Mouse (Mus musculus) forebrain, embryonic 12.5 days (tissue): ENCODE measurements around the gene Gm10570. TPM values are rescaled to one million over a fixed set of nuclear protein-coding genes. Genes with fewer than 3 reads are reported as not detected.
A peak's percentile ranks its signal among the peaks of the same experiment; 100 is the strongest.

Experiments used
- ATAC-seq: fragments of 200-750 bp; cut with Nextera tagmentation; 2 replicates; pipeline ENCODE4 v1.8.0; 2017; ENCODE audit warnings: moderate TSS enrichment; ENCODE audit not compliant: low FRiP score
- H3K27ac ChIP-seq: fragments of 300-500 bp; sonication (generic); 2 replicates; pipeline ENCODE4 v1.5.1; 2016; ENCODE audit warnings: mild to moderate bottlenecking
- H3K27me3 ChIP-seq: fragments of 300-500 bp; sonication (generic); 2 replicates; pipeline ENCODE4 v1.6.1; 2016; ENCODE audit warnings: mild to moderate bottlenecking
- H3K36me3 ChIP-seq: fragments of 300-500 bp; sonication (generic); replicated peaks from 2 replicates; pipeline ENCODE4 v1.6.1; 2016; ENCODE audit warnings: mild to moderate bottlenecking
- H3K4me1 ChIP-seq: fragments of 300-500 bp; sonication (generic); 2 replicates; pipeline ENCODE4 v1.6.1; 2016
- H3K4me2 ChIP-seq: fragments of 300-500 bp; sonication (generic); 2 replicates; pipeline ENCODE4 v1.6.1; 2016; ENCODE audit warnings: mild to moderate bottlenecking, moderate library complexity
- H3K4me3 ChIP-seq: fragments of 300-500 bp; sonication (generic); replicated peaks from 2 replicates; pipeline ENCODE4 v1.5.1; 2016; ENCODE audit warnings: mild to moderate bottlenecking
- H3K9ac ChIP-seq: fragments of 300-500 bp; sonication (generic); 2 replicates; pipeline ENCODE4 v1.6.1; 2016; ENCODE audit warnings: mild to moderate bottlenecking
- H3K9me3 ChIP-seq: fragments of 300-500 bp; sonication (generic); 2 replicates; pipeline ENCODE4 v1.6.1; 2016
- WGBS: fragments of 180-500 bp; shearing (Covaris S2); methylation state at CpG from one replicate; pipeline ENCODE4 v1.1.7; 2016; 5-methylcytosine and 5-hydroxymethylcytosine counted together
- polyA plus RNA-seq: library from polyadenylated mRNA; unstranded; fragments of >200 nt; fragmentation: Nextera tagmentation; extraction: Ambion mirVana; gene quantifications from 2 replicates; pipeline ENCODE4 v1.2.1, GENCODE M21; 2016

Gm10570 gene
- polyA plus RNA-seq, 1 experiment from 2014 or later = not detected

DNA sequence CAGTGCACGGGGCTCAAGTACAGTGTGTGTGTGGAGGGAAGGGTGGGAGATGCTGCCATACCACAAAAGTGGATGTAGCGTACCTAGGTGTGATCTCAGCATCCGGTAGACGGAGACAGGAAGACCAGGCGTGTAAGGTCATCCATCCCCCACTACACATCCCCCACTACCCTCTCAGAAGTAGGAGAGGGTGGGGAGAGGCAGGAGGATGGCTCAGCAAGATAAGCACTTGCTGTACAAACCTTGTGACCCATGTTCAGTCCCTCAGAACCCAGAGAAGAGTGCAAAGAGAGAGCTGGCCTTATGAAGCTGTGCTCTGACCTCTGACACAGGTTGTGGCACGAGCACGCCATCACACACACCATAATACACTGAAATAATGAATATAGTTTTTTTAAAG lies 13.2 kb upstream of the Gm10570 start:
- Histone ChIP-seq H3K4me1 (no peaks in the 10 kb centered on the region), H3K9ac (no peak overlapping the region), H3K27ac (no peak overlapping the region), H3K27me3 (no peaks in the 10 kb centered on the region), H3K36me3 (peaks cover 70% of the 10 kb centered on the region), H3K9me3 (no peaks in the 10 kb centered on the region), H3K4me2 (no peak overlapping the region), H3K4me3 (no peak overlapping the region)
- 96% methylated on average over 7 of the region's 7 CpGs for WGBS
- ATAC-seq = no peak

DNA sequence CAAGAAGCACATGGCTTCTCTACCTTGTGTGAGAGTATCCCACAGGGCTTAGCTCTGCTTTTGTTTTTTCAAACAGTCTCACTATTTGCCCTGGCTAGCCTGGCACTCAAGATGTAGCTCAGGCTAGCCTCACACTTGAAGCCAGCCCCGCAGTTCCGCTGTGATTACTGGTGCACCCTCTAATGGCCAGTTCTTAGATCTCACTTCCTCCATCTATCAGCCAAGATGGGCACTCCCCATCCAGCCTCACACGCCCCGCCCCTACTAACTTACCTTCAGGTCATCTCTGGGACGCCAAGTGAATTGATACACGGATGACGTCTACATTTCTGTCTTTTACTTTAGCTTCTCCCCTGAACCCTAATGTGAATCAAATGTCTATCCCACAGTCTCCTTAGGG lies 11.1 kb upstream of the Gm10570 start:
- no peaks in the 10 kb centered on the region for H3K27me3 ChIP-seq
- H3K9ac ChIP-seq = no peak overlapping the region
- H3K4me3 ChIP-seq = no peak overlapping the region
- no peak overlapping the region for H3K27ac ChIP-seq
- peaks cover 69% of the 10 kb centered on the region for H3K36me3 ChIP-seq
- no peaks in the 10 kb centered on the region for H3K4me1 ChIP-seq
- no peak for ATAC-seq
- no peaks in the 10 kb centered on the region for H3K9me3 ChIP-seq
- no peak overlapping the region for H3K4me2 ChIP-seq
- WGBS = 84% methylated on average over 7 of the region's 7 CpGs

DNA sequence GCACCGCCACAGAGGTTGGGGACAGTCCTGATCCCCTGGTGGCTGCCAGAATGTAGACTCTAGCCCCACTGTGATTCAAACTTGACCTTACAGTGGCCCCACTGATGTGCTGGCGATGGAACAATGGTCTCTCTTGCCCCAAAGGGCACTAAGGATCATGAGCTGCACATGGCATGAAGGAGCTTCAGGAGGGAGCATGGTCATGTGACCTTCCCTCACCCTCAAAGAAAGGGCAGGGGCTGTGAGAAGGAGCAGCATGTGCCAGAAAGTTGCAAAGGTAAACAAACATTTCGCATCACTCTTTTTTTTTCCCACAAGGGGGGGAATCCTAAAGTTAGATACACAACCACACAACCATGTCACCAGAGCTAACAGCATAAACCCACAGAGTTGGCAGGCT lies 9.6 kb upstream of the Gm10570 start:
- Histone ChIP-seq H3K4me2 (no peak overlapping the region), H3K27me3 (no peaks in the 10 kb centered on the region), H3K4me1 (no peaks in the 10 kb centered on the region), H3K4me3 (no peak overlapping the region), H3K27ac (no peak overlapping the region), H3K9me3 (no peaks in the 10 kb centered on the region), H3K36me3 (peaks cover 68% of the 10 kb centered on the region), H3K9ac (no peak overlapping the region)
- WGBS = 71% methylated on average over 3 of the region's 3 CpGs
- no peak for ATAC-seq

DNA sequence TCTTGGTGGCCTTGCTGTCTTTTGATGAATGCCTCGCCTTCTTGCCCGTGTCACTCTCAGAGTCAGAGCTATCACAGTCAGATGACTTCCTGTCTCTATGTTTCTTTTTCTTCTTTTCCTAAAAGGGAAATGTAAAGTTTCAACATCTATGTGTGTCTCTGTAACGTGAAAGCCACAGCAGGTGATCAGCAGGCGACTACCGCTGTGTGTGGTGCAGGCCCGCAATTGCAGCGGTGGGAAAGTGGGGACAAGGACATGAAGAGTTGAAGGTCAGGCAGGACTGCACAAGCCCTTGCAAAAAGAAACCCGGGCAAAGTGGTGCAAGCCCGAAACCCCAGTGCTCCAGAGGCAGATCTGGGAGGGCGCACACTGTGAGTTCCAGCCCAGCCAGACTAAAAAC lies 8.2 kb upstream of the Gm10570 start:
- H3K4me1 ChIP-seq = no peaks in the 10 kb centered on the region
- 83% methylated on average over 10 of the region's 10 CpGs for WGBS
- H3K36me3 ChIP-seq = peaks cover 59% of the 10 kb centered on the region
- H3K9ac ChIP-seq = no peak overlapping the region
- no peaks in the 10 kb centered on the region for H3K27me3 ChIP-seq
- H3K4me2 ChIP-seq = no peak overlapping the region
- H3K27ac ChIP-seq = no peak overlapping the region
- no peak overlapping the region for H3K4me3 ChIP-seq
- H3K9me3 ChIP-seq = no peaks in the 10 kb centered on the region
- no peak for ATAC-seq

DNA sequence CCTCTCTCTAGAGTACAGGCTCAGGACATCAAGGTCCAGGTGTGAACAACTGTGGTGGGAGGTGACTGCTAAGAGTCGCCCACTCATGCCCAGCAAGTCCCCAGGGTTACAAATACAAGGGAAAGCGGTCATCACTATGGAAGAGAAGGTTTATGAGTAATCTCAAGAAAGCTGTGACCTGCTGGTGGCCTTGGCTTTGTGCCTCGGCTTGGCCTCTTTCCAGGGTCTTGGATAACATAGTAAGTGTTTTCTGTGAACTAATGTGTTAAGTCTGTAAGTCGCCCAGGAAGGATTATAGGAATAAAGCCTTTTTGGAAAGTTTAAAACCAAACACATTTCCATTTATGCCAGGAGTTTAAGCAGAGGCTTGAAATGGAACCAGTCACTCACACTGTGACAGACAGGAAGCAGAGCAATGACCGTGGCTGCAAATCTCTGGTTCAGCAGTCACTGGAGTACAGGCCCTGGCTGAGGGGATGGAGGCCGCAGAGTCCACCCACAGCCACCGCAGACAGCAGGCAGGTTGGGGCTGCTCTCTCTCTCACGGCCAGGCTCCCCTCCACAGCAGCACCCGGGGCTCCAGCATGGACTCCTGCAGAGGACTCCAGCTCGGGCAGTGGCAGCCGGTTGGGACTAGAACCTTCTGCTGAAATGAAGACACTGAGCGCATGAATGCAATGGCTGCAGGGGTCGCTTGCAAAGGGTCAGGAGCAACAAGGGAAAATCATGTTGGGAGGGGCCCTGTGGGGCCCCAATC lies 7.5 kb upstream of the Gm10570 start:
- no peaks in the 10 kb centered on the region for H3K4me1 ChIP-seq
- 79% methylated on average over 13 of the region's 13 CpGs for WGBS
- H3K36me3 ChIP-seq = peaks cover 54% of the 10 kb centered on the region
- no peak overlapping the region for H3K4me2 ChIP-seq
- H3K27me3 ChIP-seq = no peaks in the 10 kb centered on the region
- no peak overlapping the region for H3K27ac ChIP-seq
- no peak overlapping the region for H3K4me3 ChIP-seq
- no peak overlapping the region for H3K9ac ChIP-seq
- H3K9me3 ChIP-seq = no peaks in the 10 kb centered on the region
- ATAC-seq = no peak

DNA sequence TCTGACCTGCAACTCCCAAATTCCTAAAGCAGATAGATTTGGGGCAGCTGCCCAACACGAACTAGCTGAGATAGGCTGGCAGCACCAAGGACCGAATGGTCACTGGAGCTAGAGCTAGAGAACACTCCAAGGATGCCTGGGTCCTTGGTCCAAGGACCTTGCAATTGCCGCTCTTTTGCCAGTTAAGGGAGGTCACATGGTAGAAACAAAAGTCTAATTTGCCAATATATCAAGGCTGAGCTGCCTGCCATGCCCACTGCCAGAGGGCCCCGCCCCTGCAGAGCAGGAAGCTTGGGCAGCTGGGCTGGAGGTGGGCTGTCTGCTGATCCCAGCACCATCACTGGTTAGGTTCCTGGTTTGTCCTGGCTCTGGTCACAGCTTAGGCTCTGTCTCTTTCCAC lies 5.1 kb upstream of the Gm10570 start:
- H3K4me1 ChIP-seq = peaks cover 8% of the 10 kb centered on the region
- H3K36me3 ChIP-seq = peaks cover 40% of the 10 kb centered on the region
- no peak for ATAC-seq
- no peak overlapping the region for H3K4me3 ChIP-seq
- H3K27me3 ChIP-seq = peaks cover 22% of the 10 kb centered on the region
- H3K9ac ChIP-seq = no peak overlapping the region
- no peak overlapping the region for H3K4me2 ChIP-seq
- H3K27ac ChIP-seq = no peak overlapping the region
- H3K9me3 ChIP-seq = no peaks in the 10 kb centered on the region
- 96% methylated on average over 4 of the region's 4 CpGs for WGBS

DNA sequence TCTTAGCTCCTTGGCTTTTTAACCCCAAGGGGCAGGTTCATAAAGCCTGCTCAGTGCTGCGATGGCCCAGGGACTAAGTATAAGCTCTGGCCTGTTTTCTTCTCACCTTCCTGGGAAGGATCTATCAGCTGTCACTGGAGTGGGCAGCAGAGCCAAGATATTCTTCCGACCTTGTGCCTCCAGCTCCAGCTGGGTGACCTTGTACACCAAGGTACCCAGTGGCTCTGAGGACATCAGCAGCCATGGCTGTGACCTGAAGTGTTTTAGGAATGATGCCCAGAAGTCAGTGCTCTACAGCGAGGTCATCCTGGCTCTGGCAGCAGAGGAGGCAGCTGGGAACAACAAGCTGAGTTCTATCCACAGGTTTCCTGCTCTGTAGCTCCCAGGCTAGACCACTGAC lies 4.1 kb upstream of the Gm10570 start:
- Histone ChIP-seq H3K4me2 (no peak overlapping the region), H3K36me3 (peaks cover 33% of the 10 kb centered on the region), H3K4me1 (peaks cover 18% of the 10 kb centered on the region), H3K27me3 (peaks cover 31% of the 10 kb centered on the region), H3K9ac (no peak overlapping the region), H3K9me3 (no peaks in the 10 kb centered on the region), H3K27ac (no peak overlapping the region), H3K4me3 (no peak overlapping the region)
- no peak for ATAC-seq
- 94% methylated on average over 3 of the region's 3 CpGs for WGBS

DNA sequence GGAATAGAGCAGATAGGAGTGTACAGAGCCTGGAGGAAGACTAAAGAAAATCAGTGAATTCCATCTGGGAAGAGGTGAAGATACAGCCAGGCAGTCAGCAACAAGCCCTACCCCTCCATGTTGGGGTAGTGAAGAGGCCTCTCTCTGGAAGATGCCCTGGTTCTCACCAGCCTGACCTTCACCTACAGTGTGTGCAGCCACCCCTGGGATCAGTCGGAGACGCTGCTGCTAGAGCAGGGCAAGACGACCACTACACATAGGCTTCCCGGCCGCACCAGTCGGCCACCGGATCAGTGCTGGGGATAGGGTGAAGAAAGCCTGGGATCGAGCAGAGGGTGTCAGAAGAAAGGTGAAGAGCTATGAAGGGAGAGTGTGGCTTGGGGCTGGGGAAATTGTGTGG lies 780 bp upstream of the Gm10570 start:
- WGBS = 44% methylated on average over 8 of the region's 8 CpGs
- H3K9me3 ChIP-seq = no peaks in the 10 kb centered on the region
- peak overlapping the region; percentile 50 for H3K4me3 ChIP-seq
- 0 out of 2 replicates have a peak overlapping the region, but pooled peaks have one; percentile 56 for H3K9ac ChIP-seq
- H3K36me3 ChIP-seq = peaks cover 12% of the 10 kb centered on the region
- H3K4me1 ChIP-seq = peaks cover 19% of the 10 kb centered on the region
- peak overlapping the region; percentile 97 for H3K4me2 ChIP-seq
- no peak; the same call in 1 of the 2 replicates for ATAC-seq
- H3K27me3 ChIP-seq = peaks cover 62% of the 10 kb centered on the region
- no peak overlapping the region for H3K27ac ChIP-seq

DNA sequence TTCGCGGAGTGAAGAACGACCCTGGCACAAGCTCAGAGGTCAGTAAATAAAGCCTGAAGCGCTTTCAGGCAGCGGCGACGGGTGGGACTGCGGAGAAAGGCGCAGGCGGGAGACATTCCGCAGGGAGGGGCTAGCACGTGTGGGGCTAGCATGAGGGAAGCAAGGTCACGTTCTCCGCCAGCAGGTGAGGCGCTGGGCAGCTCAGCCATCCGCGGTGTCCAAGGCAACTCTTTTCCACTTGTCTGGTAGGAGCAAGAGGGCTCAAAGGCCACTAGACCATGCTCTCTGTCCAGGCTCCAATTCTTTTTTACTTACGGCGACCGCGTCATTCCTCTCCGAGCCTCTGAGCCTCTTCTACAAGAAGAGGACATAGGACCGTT lies 633 bp downstream of the Gm10570 start:
- WGBS = 0% methylated on average over 23 of the region's 23 CpGs

DNA sequence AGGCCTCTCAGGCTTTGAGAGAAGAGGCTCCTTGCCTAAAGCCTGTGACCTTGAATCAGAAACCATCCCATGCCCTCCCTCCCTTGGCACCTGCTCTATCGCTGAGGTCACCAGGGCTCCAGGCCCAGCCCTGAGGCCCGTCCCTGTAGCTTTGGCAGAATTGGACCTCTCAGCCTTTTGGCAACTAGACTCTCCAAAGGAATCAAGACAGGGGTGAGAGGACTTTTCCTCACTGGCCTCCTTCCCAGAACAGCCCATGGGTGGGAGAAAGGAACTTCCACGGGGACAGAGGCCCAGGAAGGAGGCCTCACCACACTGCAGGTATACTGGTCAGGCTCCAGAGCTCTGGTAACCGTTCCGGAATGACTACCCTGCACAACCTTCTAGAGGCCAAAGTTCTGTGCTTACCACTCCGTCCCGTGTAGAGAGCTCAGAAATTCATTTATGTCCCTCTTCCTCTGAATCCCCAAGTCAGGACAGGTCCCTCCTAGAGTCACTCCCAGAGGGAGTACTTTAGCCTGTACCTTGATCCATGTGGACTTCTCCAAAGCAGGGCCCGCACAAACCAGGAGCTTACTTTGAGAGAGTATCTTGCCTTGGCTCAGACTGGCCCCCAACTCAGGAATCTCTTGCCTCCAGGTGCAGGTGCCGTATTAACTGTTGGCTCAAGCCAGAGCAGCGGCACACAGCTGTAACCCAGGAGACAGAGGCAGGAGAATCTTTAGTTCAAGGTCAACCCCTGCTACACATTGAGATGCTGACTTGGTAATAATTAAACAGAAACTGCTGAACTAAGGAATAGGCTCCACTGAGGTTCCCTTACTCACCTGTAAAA lies 1.5 kb downstream of the Gm10570 start:
- Histone ChIP-seq H3K4me3 (0 out of 2 replicates have a peak overlapping the region, but pooled peaks have one; percentile 50), H3K27me3 (peaks cover 66% of the 10 kb centered on the region)

More for the DNA sequence above, 633 bp downstream of the Gm10570 start:
- peaks cover 19% of the 10 kb centered on the region for H3K4me1 ChIP-seq
- H3K27me3 ChIP-seq = peaks cover 65% of the 10 kb centered on the region
- H3K4me3 ChIP-seq = peak overlapping the region; percentile 50
- H3K27ac ChIP-seq = no peak overlapping the region
- peak overlapping the region; percentile 56 for H3K9ac ChIP-seq
- peak overlapping the region; percentile 97 for H3K4me2 ChIP-seq
- no peaks in the 10 kb centered on the region for H3K9me3 ChIP-seq
- no peaks in the 10 kb centered on the region for H3K36me3 ChIP-seq
- ATAC-seq = peak; percentile 66; the same call in 1 of the 2 replicates

DNA sequence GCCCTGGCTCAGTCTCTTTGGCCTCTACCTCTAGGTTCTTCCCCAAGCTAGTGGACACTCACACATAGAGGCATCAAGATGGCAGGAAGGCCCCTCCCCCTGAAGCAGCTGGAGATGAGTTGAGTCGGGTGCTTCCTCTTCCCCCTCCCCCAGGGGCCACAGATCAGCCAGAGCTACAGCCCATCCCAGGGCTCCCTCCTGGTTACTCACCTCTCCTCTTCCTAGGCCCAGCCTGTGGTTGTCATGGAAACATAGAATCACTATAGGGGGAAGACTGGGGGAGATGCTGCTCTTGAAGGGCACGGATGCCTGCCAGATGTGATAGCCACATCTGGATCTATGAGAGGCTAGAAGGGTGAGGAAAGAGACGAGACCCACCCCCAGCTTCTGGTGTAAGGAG lies 3.7 kb downstream of the Gm10570 start:
- Histone ChIP-seq H3K4me2 (no peak overlapping the region), H3K4me3 (no peak overlapping the region), H3K4me1 (peaks cover 19% of the 10 kb centered on the region), H3K36me3 (no peaks in the 10 kb centered on the region), H3K27me3 (peaks cover 67% of the 10 kb centered on the region), H3K9ac (no peak overlapping the region), H3K27ac (no peak overlapping the region), H3K9me3 (no peaks in the 10 kb centered on the region)
- WGBS = 16% methylated on average over 3 of the region's 3 CpGs
- ATAC-seq = no peak

More for the DNA sequence above, 1.5 kb downstream of the Gm10570 start:
- Histone ChIP-seq H3K9ac (no peak overlapping the region), H3K4me1 (peaks cover 19% of the 10 kb centered on the region), H3K9me3 (no peaks in the 10 kb centered on the region), H3K4me2 (0 out of 2 replicates have a peak overlapping the region, but pooled peaks have one; percentile 97), H3K27ac (no peak overlapping the region), H3K36me3 (no peaks in the 10 kb centered on the region)
- 76% methylated on average over 10 of the region's 10 CpGs for WGBS
- ATAC-seq = no peak

DNA sequence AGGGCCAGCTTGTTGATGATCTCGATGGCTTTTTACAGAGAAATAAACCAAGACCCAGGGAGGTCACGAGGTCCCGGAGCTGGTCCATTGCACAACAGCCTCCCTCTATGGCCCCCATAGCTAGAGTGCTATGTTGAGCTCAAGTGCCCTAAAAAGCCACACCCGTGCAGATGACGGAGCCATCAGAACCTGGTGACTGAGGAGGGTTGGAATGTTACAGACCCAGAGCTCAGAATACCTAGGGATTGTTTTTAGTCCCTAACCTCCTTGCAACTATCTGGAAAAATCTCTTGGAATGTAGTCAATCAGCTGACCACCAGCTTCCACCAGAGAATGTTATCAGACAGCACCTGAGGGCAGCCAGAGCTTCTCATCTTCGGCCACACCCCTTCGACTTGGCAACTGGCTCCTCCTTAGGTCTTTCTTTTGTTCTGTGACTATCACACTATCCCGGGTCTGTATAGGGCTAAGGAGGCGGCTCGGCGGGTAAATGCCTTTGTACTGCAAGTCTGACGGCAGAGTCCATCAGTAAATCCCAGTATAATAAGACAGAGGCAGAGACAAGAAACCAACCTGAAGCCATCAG lies 6.1 kb downstream of the Gm10570 start:
- Histone ChIP-seq H3K9ac (no peak overlapping the region), H3K36me3 (no peaks in the 10 kb centered on the region), H3K27me3 (peaks cover 44% of the 10 kb centered on the region), H3K4me3 (no peak overlapping the region), H3K27ac (no peak overlapping the region), H3K4me1 (peaks cover under 1% of the 10 kb centered on the region), H3K4me2 (no peak overlapping the region), H3K9me3 (no peaks in the 10 kb centered on the region)
- no peak for ATAC-seq
- 52% methylated on average over 12 of the region's 12 CpGs for WGBS
